Mouse (Mus musculus): ENCODE data around the gene Ppp1r21. TPM values are rescaled to one million over a fixed set of nuclear protein-coding genes. Genes with fewer than 3 reads are reported as not detected.

The Ppp1r21 gene
- polyA plus RNA-seq, 1 experiment from 2014 or later = 10.4 TPM

GRCm38 (mm10) chr17:88509999-88510398 is 19.9 kb upstream of the Ppp1r21 start:
- Histone ChIP-seq H3K27me3 (ENCODE audit: control insufficient read depth, insufficient read depth, low read length) (no peaks in the 10 kb centered on the region), H3K4me1 (replicated peaks; ENCODE audit: control insufficient read depth, insufficient read depth) (no peaks in the 10 kb centered on the region), H3K27ac (replicated peaks) (peak overlapping the region; percentile 84), H3K36me3 (ENCODE audit: control insufficient read depth, insufficient read depth, low read length) (no peaks in the 10 kb centered on the region), H3K9ac (ENCODE audit: low read length) (no peak overlapping the region), H3K4me3 (ENCODE audit: low read depth, low read length) (no peak overlapping the region), H3K4me2 (replicated peaks; ENCODE audit: low read depth) (no peak overlapping the region), H3K9me3 (ENCODE audit: control insufficient read depth, low read length) (no peaks in the 10 kb centered on the region)
- ATAC-seq (ENCODE audit: low FRiP score, low TSS enrichment) (no peak), DNase-seq (ENCODE audit: low spot score) (no peak)
- WGBS = 75% methylated on average over 3 of the region's 3 CpGs
- no peak for TF ChIP-seq EP300 (optimal IDR thresholded peaks at IDR 0.05)
- TF ChIP-seq CTCF (IDR thresholded peaks at IDR 0.05; ENCODE audit: low read depth) = no peak

DNA sequence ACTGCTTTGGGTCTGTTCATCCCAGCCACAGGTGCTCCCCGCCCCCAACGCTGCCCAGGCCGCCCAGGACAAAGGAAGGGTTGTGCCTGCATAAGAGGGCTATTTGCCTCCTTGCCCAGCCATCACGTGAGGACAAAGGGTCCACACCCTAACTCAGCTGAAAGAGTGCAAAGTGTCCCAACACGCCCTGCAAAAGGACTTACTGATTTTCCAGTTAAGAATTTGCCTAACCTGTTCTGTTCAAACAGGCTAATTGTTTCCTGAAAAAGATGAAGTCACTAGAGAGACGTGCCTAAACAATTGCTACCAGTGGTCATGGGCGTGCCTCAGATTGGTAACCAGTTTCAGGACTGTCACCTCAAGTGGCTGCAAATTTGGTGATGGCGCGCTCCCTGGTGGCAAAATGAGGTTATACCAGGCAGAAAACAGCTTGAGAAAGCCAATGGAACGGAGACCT is 18.8 kb upstream of the Ppp1r21 start:
- peak; percentile 91 for TF ChIP-seq CTCF (IDR thresholded peaks at IDR 0.05; ENCODE audit: low read depth)
- peak; percentile 87 for TF ChIP-seq EP300 (optimal IDR thresholded peaks at IDR 0.05)
- Histone ChIP-seq H3K27ac (replicated peaks) (peak overlapping the region; percentile 84), H3K4me1 (replicated peaks; ENCODE audit: control insufficient read depth, insufficient read depth) (no peaks in the 10 kb centered on the region), H3K27me3 (ENCODE audit: control insufficient read depth, insufficient read depth, low read length) (no peaks in the 10 kb centered on the region), H3K4me3 (ENCODE audit: low read depth, low read length) (no peak overlapping the region), H3K9me3 (ENCODE audit: control insufficient read depth, low read length) (no peaks in the 10 kb centered on the region), H3K36me3 (ENCODE audit: control insufficient read depth, insufficient read depth, low read length) (no peaks in the 10 kb centered on the region), H3K9ac (ENCODE audit: low read length) (peak overlapping the region; percentile 23; the same call in 1 of the 2 replicates), H3K4me2 (replicated peaks; ENCODE audit: low read depth) (no peak overlapping the region)
- peak; percentile 90 for DNase-seq (ENCODE audit: low spot score)
- ATAC-seq (ENCODE audit: low FRiP score, low TSS enrichment) = peak; percentile 89
- 26% methylated on average over 10 of the region's 10 CpGs for WGBS

DNA sequence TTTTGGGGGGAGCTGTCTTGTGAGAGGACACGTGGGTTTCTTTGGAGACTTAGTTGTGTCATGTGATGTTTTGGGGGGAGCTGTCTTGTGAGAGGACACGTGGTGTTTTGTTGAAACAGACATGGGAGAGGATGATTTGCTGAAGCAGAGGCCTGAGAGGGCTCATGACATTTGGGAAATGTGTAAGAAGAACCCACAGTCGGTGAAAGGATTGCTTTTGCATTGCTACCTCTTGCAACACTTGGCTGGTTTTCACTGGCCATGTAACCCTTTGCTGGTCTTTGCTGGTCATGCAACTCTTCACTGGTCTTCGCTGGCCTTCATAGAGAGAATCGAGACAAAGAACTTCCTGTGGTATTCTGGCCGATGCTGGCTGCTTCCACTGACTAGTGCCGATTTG is 13.4 kb upstream of the Ppp1r21 start:
- no peak for DNase-seq (ENCODE audit: low spot score)
- no peaks in the 10 kb centered on the region for H3K36me3 ChIP-seq (ENCODE audit: control insufficient read depth, insufficient read depth, low read length)
- TF ChIP-seq EP300 (optimal IDR thresholded peaks at IDR 0.05) (no peak), CTCF (IDR thresholded peaks at IDR 0.05; ENCODE audit: low read depth) (no peak)
- H3K27ac ChIP-seq (replicated peaks) = no peak overlapping the region
- no peaks in the 10 kb centered on the region for H3K27me3 ChIP-seq (ENCODE audit: control insufficient read depth, insufficient read depth, low read length)
- H3K9me3 ChIP-seq (ENCODE audit: control insufficient read depth, low read length) = no peaks in the 10 kb centered on the region
- ATAC-seq (ENCODE audit: low FRiP score, low TSS enrichment) = no peak
- no peak overlapping the region for H3K9ac ChIP-seq (ENCODE audit: low read length)
- H3K4me1 ChIP-seq (replicated peaks; ENCODE audit: control insufficient read depth, insufficient read depth) = no peaks in the 10 kb centered on the region
- 78% methylated on average over 7 of the region's 7 CpGs for WGBS
- no peak overlapping the region for H3K4me3 ChIP-seq (ENCODE audit: low read depth, low read length)
- H3K4me2 ChIP-seq (replicated peaks; ENCODE audit: low read depth) = no peak overlapping the region

GRCm38 (mm10) chr17:88527781-88528180 is 2.1 kb upstream of the Ppp1r21 start:
- Histone ChIP-seq H3K9ac (ENCODE audit: low read length) (no peak overlapping the region), H3K27me3 (ENCODE audit: control insufficient read depth, insufficient read depth, low read length) (no peaks in the 10 kb centered on the region), H3K4me3 (ENCODE audit: low read depth, low read length) (no peak overlapping the region), H3K4me1 (replicated peaks; ENCODE audit: control insufficient read depth, insufficient read depth) (no peaks in the 10 kb centered on the region), H3K27ac (replicated peaks) (no peak overlapping the region), H3K9me3 (ENCODE audit: control insufficient read depth, low read length) (no peaks in the 10 kb centered on the region), H3K4me2 (replicated peaks; ENCODE audit: low read depth) (no peak overlapping the region), H3K36me3 (ENCODE audit: control insufficient read depth, insufficient read depth, low read length) (no peaks in the 10 kb centered on the region)
- TF ChIP-seq EP300 (optimal IDR thresholded peaks at IDR 0.05) = no peak
- TF ChIP-seq CTCF (IDR thresholded peaks at IDR 0.05; ENCODE audit: low read depth) = peak; percentile 80
- WGBS = 15% methylated on average over 2 of the region's 2 CpGs
- DNase-seq (ENCODE audit: low spot score) (no peak), ATAC-seq (ENCODE audit: low FRiP score, low TSS enrichment) (no peak)

- ATAC-seq (ENCODE audit: low FRiP score, low TSS enrichment) (peak; percentile 74; the same call in 1 of the 2 replicates), DNase-seq (ENCODE audit: low spot score) (no peak)
- H3K4me1 ChIP-seq (replicated peaks; ENCODE audit: control insufficient read depth, insufficient read depth) = no peaks in the 10 kb centered on the region
- H3K36me3 ChIP-seq (ENCODE audit: control insufficient read depth, insufficient read depth, low read length) = no peaks in the 10 kb centered on the region
- under 1% methylated on average over 14 of the region's 14 CpGs for WGBS
- peak overlapping the region; percentile 79 for H3K4me3 ChIP-seq (ENCODE audit: low read depth, low read length)
- TF ChIP-seq CTCF (IDR thresholded peaks at IDR 0.05; ENCODE audit: low read depth) (no peak), EP300 (optimal IDR thresholded peaks at IDR 0.05) (no peak)
- H3K9ac ChIP-seq (ENCODE audit: low read length) = peak overlapping the region; percentile 74
- H3K27me3 ChIP-seq (ENCODE audit: control insufficient read depth, insufficient read depth, low read length) = no peaks in the 10 kb centered on the region
- H3K9me3 ChIP-seq (ENCODE audit: control insufficient read depth, low read length) = no peaks in the 10 kb centered on the region
- H3K27ac ChIP-seq (replicated peaks) = peak overlapping the region; percentile 76
- peak overlapping the region; percentile 79 for H3K4me2 ChIP-seq (replicated peaks; ENCODE audit: low read depth)
These were observed 310 bp downstream of the Ppp1r21 start for GRCm38 (mm10) chr17:88530236-88530619.

DNA sequence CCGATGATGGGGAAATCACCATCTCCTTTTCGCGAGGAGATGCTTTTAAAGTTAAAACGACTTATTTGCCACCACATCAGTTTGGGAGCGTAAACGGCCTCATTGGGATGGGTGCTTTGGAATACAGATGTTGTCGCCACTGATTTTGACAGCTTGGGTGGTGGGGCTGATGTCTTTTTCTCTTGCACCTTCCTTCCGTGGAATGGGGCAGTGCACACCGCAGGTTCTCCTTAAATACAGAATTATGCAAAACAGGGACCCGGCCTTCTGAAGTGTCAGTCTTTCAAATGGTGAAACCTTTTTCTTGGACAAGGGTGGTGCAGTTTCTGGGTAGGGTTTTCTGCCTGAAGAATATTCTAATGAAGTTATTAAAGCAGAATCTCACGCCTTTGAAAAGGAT is 749 bp downstream of the Ppp1r21 start:
- no peaks in the 10 kb centered on the region for H3K4me1 ChIP-seq (replicated peaks; ENCODE audit: control insufficient read depth, insufficient read depth)
- TF ChIP-seq EP300 (optimal IDR thresholded peaks at IDR 0.05) = no peak
- no peak for TF ChIP-seq CTCF (IDR thresholded peaks at IDR 0.05; ENCODE audit: low read depth)
- H3K36me3 ChIP-seq (ENCODE audit: control insufficient read depth, insufficient read depth, low read length) = no peaks in the 10 kb centered on the region
- H3K4me2 ChIP-seq (replicated peaks; ENCODE audit: low read depth) = peak overlapping the region; percentile 79
- H3K27me3 ChIP-seq (ENCODE audit: control insufficient read depth, insufficient read depth, low read length) = no peaks in the 10 kb centered on the region
- H3K9me3 ChIP-seq (ENCODE audit: control insufficient read depth, low read length) = no peaks in the 10 kb centered on the region
- peak overlapping the region; percentile 79 for H3K4me3 ChIP-seq (ENCODE audit: low read depth, low read length)
- H3K27ac ChIP-seq (replicated peaks) = peak overlapping the region; percentile 76
- ATAC-seq (ENCODE audit: low FRiP score, low TSS enrichment) = no peak
- peak overlapping the region; percentile 74 for H3K9ac ChIP-seq (ENCODE audit: low read length)
- no peak for DNase-seq (ENCODE audit: low spot score)
- WGBS = 7% methylated on average over 11 of the region's 11 CpGs
